Mouse (Mus musculus) heart, adult 2 months (tissue): ENCODE measurements around the gene Tubb4b. TPM values are rescaled to one million over a fixed set of nuclear protein-coding genes. Genes with fewer than 3 reads are reported as not detected.

Experiments
- DNase-seq, 2 experiments: peaks; one replicate each; pipeline ENCODE4 v3.0.0; 2021
- H3K27ac ChIP-seq: fragments of 200-600 bp; 2 replicates; pipeline ENCODE4 v1.8.1; 2022
- H3K27me3 ChIP-seq: fragments of 200-500 bp; 2 replicates; pipeline ENCODE4 v1.6.1; 2012; ENCODE audit warnings: mild to moderate bottlenecking, low read length, inconsistent platforms, mixed read lengths; ENCODE audit not compliant: control insufficient read depth, insufficient read depth
- H3K36me3 ChIP-seq: fragments of 200-500 bp; 2 replicates; pipeline ENCODE4 v1.6.1; 2012; ENCODE audit warnings: low read length, inconsistent platforms; ENCODE audit not compliant: control insufficient read depth, insufficient read depth
- H3K4me1 ChIP-seq: fragments of 200-500 bp; 2 replicates; pipeline ENCODE4 v1.6.1; 2011; ENCODE audit warnings: low read length; ENCODE audit not compliant: control insufficient read depth, insufficient read depth
- H3K4me3 ChIP-seq: fragments of 200-600 bp; 2 replicates; pipeline ENCODE4 v1.8.1; 2022
- H3K79me2 ChIP-seq: fragments of 200-500 bp; replicated peaks from 2 replicates; pipeline ENCODE4 v1.6.1; 2012; ENCODE audit warnings: mild to moderate bottlenecking, inconsistent platforms, low read length, moderate library complexity, mixed read lengths; ENCODE audit not compliant: control insufficient read depth, insufficient read depth
- H3K9ac ChIP-seq: fragments of 200-500 bp; 2 replicates; pipeline ENCODE4 v1.6.1; 2012; ENCODE audit warnings: low read depth, mild to moderate bottlenecking, control low read depth, inconsistent platforms, low read length, mixed read lengths
- CTCF ChIP-seq: fragments of 200-600 bp; IDR thresholded peaks from 2 replicates; pipeline ENCODE4 v1.8.1; 2022; ENCODE audit warnings: antibody characterized with exemption, mild to moderate bottlenecking, moderate library complexity
- EP300 ChIP-seq: fragments of 200-500 bp; IDR thresholded peaks from 2 replicates; pipeline ENCODE4 v1.6.1; 2011; ENCODE audit warnings: low read depth, low read length, control low read depth; ENCODE audit not compliant: insufficient read depth
- POLR2A ChIP-seq: fragments of 200-500 bp; IDR thresholded peaks from 2 replicates; pipeline ENCODE4 v1.6.1; 2011; ENCODE audit warnings: mild to moderate bottlenecking, low read depth, low read length, control low read depth; ENCODE audit not compliant: insufficient read depth
- WGBS: fragments of 180-500 bp; shearing (Covaris S2); methylation state at CpG from one replicate; pipeline ENCODE4 v1.1.7; 2018; 5-methylcytosine and 5-hydroxymethylcytosine counted together
- intact Hi-C: fragments of 180-260 bp; cut with DNase I; formaldehyde crosslinking; loops from one replicate; pipeline ENCODE4 v1.15.1; 2025
- polyA plus RNA-seq: library from polyadenylated mRNA; depleted of rRNA; stranded (reverse); fragments of >200 nt; gene quantifications from 2 replicates; pipeline ENCODE4 v1.2.3, GENCODE M21; 2012
- total RNA-seq, 2 experiments: library from RNA; stranded (reverse); gene quantifications; 2 replicates each; pipeline ENCODE4 v1.2.3; 2021

Gene Tubb4b
- total and polyA plus RNA-seq, 3 experiments = 315 to 342 (median 327) TPM

GRCm38 (mm10) chr2:25185625-25186574, 38.6 kb downstream of the Tubb4b start:
- no peak for TF ChIP-seq EP300
- TF ChIP-seq POLR2A = 0 out of 2 replicates have a peak, but pooled peaks have one; percentile 8
- peak; percentile 66 for TF ChIP-seq CTCF
- peak overlapping the region; percentile 39 for H3K4me3 ChIP-seq
- no peaks in the 10 kb centered on the region for H3K27me3 ChIP-seq
- H3K27ac ChIP-seq = peak overlapping the region; percentile 71
- peak; percentile 64 to 73 for DNase-seq
- no peaks in the 10 kb centered on the region for H3K36me3 ChIP-seq
- intact Hi-C loops = loop anchor here (1.0 kb wide), 1 partner anchor 59 kb away; no protein-coding TSS in a partner anchor
- H3K79me2 ChIP-seq = no peaks in the 10 kb centered on the region
- WGBS = 4% methylated on average over 64 of the region's 64 CpGs
- peak overlapping the region; percentile 68 for H3K9ac ChIP-seq
- H3K4me1 ChIP-seq = peaks cover 4% of the 10 kb centered on the region

DNA sequence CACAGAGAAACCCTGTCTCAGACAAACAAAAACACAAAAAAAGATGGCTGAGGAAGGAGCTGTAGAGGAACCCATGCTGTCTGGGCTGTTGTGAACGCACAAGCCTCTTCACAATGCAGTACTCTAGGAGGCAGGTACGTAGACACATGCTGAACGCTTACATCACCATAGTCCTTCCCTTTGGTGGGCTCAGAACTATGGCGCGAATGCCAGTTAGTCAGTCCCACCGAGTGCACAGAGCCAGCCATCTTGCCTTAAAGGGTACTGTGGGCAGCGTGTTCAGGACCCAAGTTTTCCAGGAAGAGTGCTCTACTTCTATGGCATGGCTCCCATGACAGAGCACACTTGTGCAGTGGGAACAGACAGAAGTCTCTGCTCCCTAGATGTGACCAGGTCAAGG, 40.0 kb downstream of the Tubb4b start:
- 86% methylated on average over 7 of the region's 7 CpGs for WGBS
- no peak overlapping the region for H3K9ac ChIP-seq
- H3K27ac ChIP-seq = peak overlapping the region; percentile 71; the same call in 1 of the 2 replicates
- H3K79me2 ChIP-seq = no peaks in the 10 kb centered on the region
- H3K36me3 ChIP-seq = no peaks in the 10 kb centered on the region
- H3K4me3 ChIP-seq = no peak overlapping the region
- no peaks in the 10 kb centered on the region for H3K27me3 ChIP-seq
- TF ChIP-seq CTCF (no peak), EP300 (no peak), POLR2A (no peak)
- intact Hi-C loops = loop anchor here (5.0 kb wide), 1 partner anchor 42 kb away; no protein-coding TSS in a partner anchor
- no peak for DNase-seq
- peaks cover 4% of the 10 kb centered on the region for H3K4me1 ChIP-seq

- TF ChIP-seq CTCF (no peak), POLR2A (no peak), EP300 (no peak)
- no peaks in the 10 kb centered on the region for H3K36me3 ChIP-seq
- peaks cover 8% of the 10 kb centered on the region for H3K4me1 ChIP-seq
- WGBS = 44% methylated on average over 2 of the region's 2 CpGs
- H3K9ac ChIP-seq = no peak overlapping the region
- H3K4me3 ChIP-seq = peak overlapping the region; percentile 61
- peak overlapping the region; percentile 28 for H3K27ac ChIP-seq
- DNase-seq = no peak
- no peaks in the 10 kb centered on the region for H3K79me2 ChIP-seq
- H3K27me3 ChIP-seq = no peaks in the 10 kb centered on the region
- intact Hi-C loops = loop anchor here (5.0 kb wide), 1 partner anchor 41 kb away; no protein-coding TSS in a partner anchor
Measured at GRCm38 (mm10) chr2:25183336-25183735, 41.2 kb downstream of the Tubb4b start.

- Histone ChIP-seq H3K36me3 (no peaks in the 10 kb centered on the region), H3K4me3 (peak overlapping the region; percentile 61), H3K79me2 (no peaks in the 10 kb centered on the region), H3K27ac (peak overlapping the region; percentile 89), H3K4me1 (peaks cover 11% of the 10 kb centered on the region), H3K27me3 (no peaks in the 10 kb centered on the region), H3K9ac (no peak overlapping the region)
- TF ChIP-seq POLR2A (0 out of 2 replicates have a peak, but pooled peaks have one; percentile 37), CTCF (no peak)
- no peak for DNase-seq
- intact Hi-C loops = loop anchor here (5.0 kb wide), 1 partner anchor 40 kb away; no protein-coding TSS in a partner anchor
- WGBS = 39% methylated on average over 6 of the region's 6 CpGs
Measured at GRCm38 (mm10) chr2:25182664-25183063, 41.8 kb downstream of the Tubb4b start.

- Histone ChIP-seq H3K36me3 (no peaks in the 10 kb centered on the region), H3K4me3 (peak overlapping the region; percentile 61), H3K9ac (peak overlapping the region; percentile 50), H3K4me1 (peaks cover 17% of the 10 kb centered on the region), H3K79me2 (no peaks in the 10 kb centered on the region), H3K27me3 (no peaks in the 10 kb centered on the region), H3K27ac (peak overlapping the region; percentile 89)
- no peak for DNase-seq
- WGBS = 6% methylated on average over 17 of the region's 17 CpGs
- intact Hi-C loops = loop anchor here (5.0 kb wide), 1 partner anchor 40 kb away; no protein-coding TSS in a partner anchor
- TF ChIP-seq POLR2A = no peak
- 0 out of 2 replicates have a peak, but pooled peaks have one; percentile 15 for TF ChIP-seq CTCF
Measured at GRCm38 (mm10) chr2:25181891-25182397, 42.6 kb downstream of the Tubb4b start.
